Mouse (Mus musculus): ENCODE measurements around the gene Enpp6.
A peak's percentile ranks its signal among the peaks of the same experiment; 100 is the strongest.

Gene Enpp6

DNA sequence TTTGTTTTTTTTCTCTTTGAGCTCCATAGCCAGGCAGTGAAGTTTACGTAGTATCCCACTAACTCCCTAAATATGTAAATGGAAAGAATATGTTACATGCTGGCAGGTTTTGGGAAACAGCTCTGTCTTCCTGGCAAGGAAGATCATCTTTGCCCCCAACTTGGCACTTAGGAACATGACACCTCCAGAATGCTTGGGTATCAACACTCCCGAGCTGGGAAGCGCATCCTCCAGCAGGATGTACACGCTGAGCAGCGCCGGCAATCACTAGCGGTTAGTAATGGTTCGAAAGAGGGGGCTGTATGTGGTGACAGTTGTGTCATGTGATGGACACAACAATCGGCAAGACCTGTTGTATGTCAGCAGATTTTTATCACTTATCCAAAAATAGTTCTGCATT, 80.4 kb downstream of the Enpp6 start:
- no peak for DNase-seq

DNA sequence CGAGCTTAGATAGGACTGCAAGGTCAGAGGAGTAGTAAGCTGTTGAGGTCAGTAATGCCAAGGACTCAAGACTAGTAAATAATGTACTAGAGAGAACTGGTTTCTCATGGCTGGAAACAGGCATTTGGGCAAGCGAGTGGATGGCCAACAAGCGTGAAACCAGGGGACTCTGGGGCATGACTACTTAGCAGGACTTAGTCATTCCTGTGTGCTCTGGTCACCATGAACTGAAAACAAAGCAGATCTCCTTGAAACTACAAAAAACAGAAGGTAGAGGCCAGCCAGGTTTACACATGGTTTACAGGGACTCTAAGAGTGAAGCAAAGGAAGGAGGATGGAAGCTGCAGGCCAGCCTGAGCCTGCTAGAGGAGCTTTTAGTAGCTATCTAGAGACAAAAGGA, 82.9 kb downstream of the Enpp6 start:
- peak; percentile 5 for DNase-seq

DNA sequence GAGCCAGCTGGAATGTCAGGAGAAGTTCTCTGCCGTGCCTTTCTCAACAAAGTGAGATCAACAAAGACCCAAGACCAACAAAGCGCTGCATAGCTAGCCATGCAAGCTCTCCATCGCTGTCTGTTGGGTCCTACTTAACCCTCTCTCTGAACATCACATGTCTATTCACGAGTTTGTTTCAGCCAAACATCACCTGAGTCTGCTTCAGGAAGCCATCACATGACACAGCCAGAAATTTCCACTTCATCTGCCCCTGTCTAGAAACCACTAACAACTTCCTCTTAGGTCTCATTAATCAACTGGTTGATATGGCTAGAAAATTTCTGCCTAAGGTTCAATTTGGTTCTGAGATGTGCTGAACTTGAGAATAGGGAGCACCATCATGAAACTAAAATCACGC, 85.3 kb downstream of the Enpp6 start:
- no peak for DNase-seq

DNA sequence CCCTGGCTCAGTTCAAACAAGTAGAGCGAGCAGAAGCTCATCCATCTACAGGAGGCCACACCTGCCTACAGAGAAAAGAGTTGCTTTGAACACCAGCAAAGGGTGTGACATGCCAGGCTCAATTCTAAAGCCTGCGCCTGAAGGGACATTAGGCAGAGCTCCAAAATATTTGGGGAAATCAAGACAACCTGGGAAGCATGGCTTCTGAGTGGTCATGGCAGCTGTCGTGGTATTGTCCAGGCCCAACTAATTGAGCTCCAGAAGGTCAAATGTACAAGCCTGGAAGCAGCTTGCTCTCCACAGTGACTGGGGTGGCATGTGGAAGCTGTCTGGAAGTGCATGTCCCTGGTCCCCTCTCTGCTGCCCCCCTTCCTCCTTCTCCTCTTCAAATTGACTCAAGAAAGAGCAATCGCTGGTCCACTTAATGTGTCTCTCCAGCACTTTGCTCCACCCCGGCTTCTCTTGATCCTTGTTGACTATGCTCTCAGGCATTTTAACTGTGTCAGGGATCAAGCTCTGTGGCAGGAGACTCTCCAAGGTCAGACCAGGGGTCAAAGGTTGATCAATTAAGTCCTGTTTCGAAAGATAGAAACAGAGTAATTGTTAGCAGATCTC, 89.4 kb downstream of the Enpp6 start:
- DNase-seq: no peak

DNA sequence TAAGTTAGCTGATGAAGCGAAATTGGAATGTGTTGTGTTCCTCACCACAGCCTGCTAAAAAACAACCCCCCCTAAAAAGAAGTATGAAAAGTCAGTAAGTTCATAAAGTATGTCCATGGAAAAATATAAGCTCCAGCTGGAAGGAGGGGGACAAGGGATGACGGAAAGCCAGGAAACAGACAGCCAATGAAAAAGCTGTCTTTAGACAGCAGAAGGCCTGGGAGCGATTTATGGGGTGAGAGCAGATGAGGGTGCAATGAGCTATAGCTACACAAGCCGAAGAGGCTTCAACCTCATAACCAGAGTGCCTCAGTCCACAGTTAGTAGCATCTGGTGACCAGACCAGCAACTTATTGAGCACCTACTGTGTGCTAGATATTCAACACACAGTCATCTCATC, 93.3 kb downstream of the Enpp6 start:
- no peak for DNase-seq

DNA sequence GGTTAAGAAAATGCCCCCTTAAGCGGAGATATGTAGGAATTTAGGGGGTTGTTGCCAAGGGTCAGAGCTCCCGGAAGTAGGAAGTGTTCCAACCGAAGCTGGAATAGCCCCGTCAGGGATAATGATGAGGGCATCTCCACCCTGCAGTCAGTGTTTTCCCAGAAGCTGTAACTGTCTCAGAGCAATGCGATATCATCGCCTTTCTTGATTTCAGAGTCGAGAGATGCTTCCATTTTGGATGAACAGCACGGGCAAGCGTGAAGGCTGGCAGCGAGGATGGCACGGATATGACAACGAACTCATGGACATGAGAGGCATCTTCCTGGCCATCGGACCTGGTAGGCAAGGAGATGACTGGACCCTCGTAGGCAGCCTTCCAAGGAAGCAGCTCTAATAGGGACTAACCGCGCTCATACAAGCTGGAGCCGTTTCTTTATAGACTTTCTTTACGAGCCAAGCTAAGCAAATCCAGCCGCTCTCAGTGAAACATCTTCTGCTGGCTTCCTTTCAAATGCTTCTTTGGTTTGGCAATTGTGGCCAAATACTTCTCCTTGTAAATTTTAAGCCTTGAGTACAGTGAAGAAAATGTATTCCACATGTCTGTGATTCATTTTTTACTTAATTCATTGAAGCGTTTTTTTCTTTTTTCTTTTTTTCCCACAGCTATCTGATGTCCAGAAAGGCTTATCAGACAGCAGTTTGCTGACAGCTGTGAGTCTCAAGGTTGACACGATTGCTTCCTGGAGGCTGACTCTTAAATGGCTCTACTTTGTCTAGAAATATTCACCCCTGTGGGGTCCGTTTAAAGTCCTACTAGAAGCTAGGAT, 95.7 kb downstream of the Enpp6 start:
- DNase-seq: peak; percentile 5

DNA sequence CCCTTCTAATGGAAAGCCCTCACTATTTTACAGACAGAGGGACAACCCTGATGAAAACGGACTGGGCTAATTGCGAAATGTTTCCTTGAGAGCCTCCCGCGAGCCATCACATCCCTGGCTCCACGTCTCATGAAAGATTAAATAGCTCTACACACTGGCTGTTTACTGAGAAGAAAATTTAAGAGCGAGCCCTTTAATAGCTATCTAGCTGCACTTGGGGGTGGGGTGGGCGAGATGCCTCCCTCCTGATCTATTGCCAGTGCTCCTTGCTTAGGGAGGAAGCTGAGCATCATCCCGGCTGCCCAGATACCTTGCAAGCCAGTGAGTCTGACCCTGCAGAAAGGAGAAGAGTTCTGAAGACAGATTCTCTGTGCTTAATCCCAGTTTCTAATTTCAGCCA, 103.3 kb downstream of the Enpp6 start:
- no peak for DNase-seq

DNA sequence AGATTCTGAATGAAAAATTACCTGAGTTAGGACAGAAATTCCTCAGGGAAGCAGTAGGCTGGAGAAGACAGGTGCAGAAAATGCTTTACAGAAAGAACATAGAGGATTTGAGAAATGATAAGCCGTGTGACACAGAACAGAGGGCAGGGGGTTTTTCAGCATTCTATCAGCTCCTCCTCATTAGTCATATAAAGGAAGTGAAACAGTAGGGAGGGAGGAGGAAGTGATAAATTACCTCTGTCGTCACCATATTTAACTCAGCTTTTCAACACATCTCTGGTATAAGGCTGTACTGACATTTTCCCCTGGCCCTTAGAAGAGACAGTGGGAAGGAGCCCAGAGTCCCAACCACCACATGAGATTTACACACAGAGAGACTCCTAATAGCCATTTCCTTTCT, 118.9 kb downstream of the Enpp6 start:
- no peak for DNase-seq

DNA sequence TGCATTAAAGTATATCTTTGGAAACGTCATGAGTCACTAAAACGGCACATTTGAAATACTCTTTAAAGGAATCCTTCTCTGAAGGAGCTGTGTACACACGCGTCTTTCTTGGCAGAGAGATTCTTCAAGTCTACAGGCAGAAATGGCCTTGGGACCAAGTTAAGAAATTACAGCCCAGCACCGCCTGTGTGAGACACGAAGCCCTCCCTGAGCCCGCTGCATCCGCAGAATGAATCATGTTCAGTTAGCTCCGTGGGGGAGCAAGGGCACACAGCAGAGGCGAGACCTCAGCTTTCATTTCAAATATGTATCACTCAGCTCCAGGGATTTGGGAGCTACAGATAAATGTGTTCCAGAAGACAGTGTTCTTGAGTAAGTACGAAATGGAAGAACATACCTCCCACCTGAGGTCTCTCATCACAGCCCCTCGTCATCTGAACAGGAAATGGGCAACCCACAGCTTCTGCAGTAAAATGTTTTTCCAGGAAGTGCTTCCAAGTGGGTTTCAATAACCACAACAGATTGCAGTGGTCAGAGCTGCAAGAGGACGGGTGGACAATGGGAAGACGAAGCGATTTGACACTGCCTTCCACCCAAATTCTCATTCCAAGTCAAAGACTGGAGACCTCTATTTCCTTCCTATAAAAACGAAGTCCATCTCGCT, 127.6 kb downstream of the Enpp6 start:
- no peak for DNase-seq

DNA sequence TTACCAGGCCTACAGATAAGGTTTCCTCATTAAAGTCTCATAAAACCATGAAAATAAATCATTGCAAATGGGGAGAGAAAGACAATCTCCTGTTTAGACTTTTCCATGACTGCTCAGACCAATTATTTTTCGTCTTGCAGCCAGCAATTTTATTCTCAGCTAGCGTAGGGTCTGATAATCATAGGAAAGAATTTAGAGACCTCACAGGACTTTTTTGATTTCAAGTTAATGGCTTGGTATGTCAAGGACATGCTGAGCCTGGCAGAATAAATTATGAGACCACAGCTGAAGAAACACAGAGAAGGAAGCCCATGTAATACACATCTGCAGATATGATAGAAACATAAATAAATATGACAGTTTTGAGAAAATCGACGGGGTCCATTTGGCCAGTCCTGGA, 130.6 kb downstream of the Enpp6 start:
- DNase-seq: no peak

DNA sequence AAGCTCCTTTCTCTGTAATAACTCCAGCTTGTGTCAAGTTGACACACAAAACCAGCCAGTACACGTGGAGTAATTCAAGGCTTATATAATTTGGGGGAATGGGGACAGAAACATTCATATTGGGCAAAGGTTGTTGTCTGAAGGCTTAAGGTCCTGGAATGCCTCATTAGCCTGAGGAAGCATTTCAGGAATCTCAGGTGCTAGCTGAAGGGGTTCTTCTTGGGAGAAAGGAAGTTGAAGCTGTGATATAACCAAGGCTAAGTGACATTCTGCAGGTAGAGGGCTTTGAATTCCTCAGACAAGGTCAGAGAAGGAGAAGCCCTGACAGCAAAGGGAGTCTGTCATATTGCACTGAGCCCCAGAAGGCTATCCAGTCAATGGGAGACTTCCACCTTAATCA, 133.2 kb downstream of the Enpp6 start:
- DNase-seq: no peak

DNA sequence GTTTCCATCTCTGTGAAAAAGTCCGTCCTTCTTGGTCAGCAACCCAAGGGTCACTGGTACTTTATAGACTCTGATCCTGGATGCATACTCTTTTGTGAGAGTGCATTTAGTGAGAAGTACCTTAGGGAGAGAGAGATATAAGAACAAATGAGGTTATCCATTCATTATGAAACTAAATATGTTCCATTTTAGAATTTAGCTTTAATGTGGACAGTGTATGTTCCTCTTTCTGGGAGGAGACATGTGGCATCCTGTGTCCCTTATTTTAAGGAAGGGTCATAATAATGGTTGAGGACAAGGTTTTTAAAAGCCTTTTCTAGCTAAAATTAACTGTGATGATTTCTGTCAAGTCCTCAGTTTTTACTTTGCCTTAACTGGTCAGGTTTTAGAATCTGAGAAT, 142.2 kb downstream of the Enpp6 start:
- DNase-seq: no peak

DNA sequence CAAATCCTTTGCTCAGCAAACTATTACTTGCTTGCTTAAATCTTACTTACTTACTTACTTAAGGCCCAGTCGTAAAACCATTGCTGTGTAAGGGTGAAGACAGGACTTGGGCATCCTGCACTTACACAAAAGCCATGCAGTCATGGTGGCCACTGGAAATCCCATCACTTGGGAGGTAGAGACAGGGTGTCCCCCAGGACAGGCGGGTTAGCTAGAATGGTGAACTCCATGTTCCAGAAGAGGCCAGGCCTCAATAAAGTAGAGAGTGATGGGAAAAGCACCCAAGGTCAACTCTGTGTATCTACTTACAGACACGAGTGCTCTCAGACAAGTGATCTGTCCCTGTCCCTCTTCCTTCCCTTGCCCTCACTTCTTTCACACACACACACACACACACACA, 146.7 kb downstream of the Enpp6 start:
- DNase-seq: no peak

DNA sequence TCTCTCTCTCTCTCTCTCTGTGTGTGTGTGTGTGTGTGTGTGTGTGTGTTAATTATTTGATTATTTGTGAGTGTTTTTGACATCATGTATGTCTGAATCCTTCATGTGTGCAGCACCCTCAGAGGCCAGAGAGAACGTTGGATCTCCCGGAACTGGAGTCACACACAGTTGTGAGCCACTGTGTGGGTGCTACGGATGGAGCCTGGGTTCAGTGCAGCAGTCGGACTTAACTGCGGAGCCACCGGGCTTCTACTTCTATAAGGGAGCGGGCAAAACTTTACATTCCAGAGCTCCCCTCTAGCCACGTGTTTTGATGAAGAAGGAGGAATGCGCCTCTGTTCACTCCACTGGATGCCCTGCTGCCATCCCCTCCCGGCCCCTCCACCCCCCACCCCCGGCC, 148.0 kb downstream of the Enpp6 start:
- no peak for DNase-seq

DNA sequence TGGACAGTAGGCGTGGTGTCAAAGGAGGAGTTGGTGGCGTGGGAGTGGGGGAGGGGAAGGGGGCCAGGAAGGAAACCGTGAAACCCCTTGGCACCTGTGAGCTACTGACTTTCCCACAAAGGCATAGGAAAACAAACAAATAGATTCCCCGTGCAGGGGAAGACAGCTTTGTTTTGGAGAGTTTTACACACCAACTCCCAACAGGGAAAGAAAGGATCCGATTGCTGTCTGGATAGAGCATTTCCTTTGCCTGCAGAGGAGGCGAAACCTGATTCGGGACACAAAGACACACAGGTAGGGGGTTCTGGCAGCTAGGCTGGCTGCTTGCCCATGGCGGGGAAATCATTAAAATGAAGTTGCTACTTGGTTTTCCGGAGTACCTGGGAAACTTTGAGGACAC, 148.9 kb downstream of the Enpp6 start:
- DNase-seq: peak; percentile 40

DNA sequence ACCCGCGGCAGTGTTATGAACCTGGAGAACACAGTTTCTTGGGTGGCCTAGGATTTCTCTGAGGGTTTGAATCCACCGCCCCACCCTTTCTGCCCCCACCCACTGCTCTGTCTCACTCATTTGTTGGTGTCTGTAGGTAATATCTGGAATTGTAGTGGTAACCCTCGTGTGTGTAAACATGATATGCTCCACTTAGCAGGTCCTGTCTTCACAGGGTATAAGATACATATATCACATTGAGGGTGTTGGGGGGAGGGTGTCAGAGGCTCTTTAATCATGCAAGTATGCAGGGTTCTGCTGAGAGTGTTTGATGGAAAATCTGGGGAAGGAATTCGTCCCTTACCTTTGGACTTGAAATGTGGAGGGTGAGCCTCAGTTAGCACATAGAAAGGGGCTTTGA, 149.4 kb downstream of the Enpp6 start:
- no peak for DNase-seq

DNA sequence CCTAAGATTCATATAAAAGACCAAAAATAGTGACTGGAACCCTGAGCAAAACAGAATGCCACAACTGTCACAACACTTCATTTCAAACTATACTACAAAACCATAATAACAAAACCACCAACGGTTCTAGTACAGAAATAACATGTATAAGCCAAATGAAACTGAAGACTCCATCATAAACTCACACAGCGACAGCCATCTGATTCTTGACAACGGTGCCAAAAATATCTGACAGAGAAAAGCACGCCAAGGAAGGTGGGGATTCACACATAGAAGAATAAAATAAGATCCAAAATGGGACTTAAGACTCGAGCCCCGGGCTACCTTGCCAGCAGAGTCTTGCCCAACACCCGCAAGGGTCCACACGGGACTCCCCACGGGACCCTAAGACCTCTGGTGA, 158.6 kb downstream of the Enpp6 start:
- DNase-seq: no peak
